Mouse (Mus musculus) liver, adult 2 months (tissue): ENCODE data around the gene Capn13. TPM values are rescaled to one million over a fixed set of nuclear protein-coding genes. Genes with fewer than 3 reads are reported as not detected.
"Not testable (repeated sequence)": the region's sequence is repeated elsewhere in the genome, so short reads cannot be mapped to it uniquely, and the experiment has no call there.

Source experiments
- DNase-seq: peaks from one replicate; pipeline ENCODE4 v3.0.0-alpha.2; 2011; ENCODE audit warnings: low read depth, low spot score; ENCODE audit errors: extremely low read depth
- H3K27ac ChIP-seq: fragments of 200-500 bp; replicated peaks from 2 replicates; pipeline ENCODE4 v1.5.1; 2012; ENCODE audit warnings: low read depth, mild to moderate bottlenecking, control low read depth, inconsistent platforms, low read length; ENCODE audit not compliant: insufficient read depth
- H3K27me3 ChIP-seq: fragments of 200-500 bp; 2 replicates; pipeline ENCODE4 v1.6.1; 2012; ENCODE audit warnings: mild to moderate bottlenecking, moderate library complexity, low read length, inconsistent platforms; ENCODE audit not compliant: control insufficient read depth, insufficient read depth
- H3K36me3 ChIP-seq: fragments of 200-500 bp; 2 replicates; pipeline ENCODE4 v1.6.1; 2012; ENCODE audit warnings: low read length, inconsistent platforms; ENCODE audit not compliant: control insufficient read depth, insufficient read depth
- H3K4me1 ChIP-seq: fragments of 200-500 bp; 2 replicates; pipeline ENCODE4 v1.6.1; 2011; ENCODE audit warnings: low read length; ENCODE audit not compliant: control insufficient read depth, insufficient read depth
- H3K4me3 ChIP-seq: fragments of 200-500 bp; 2 replicates; pipeline ENCODE4 v1.5.1; 2011; ENCODE audit warnings: low read depth, mild to moderate bottlenecking, control low read depth, low read length, moderate library complexity; ENCODE audit not compliant: insufficient read depth
- H3K79me2 ChIP-seq: fragments of 200-500 bp; 2 replicates; pipeline ENCODE4 v1.6.1; 2012; ENCODE audit warnings: inconsistent platforms, mild to moderate bottlenecking, low read length, moderate library complexity; ENCODE audit not compliant: control insufficient read depth, insufficient read depth
- H3K9ac ChIP-seq: fragments of 200-500 bp; 2 replicates; pipeline ENCODE4 v1.6.1; 2012; ENCODE audit warnings: low read depth, mild to moderate bottlenecking, control low read depth, inconsistent platforms, low read length
- CTCF ChIP-seq: fragments of 200-500 bp; IDR thresholded peaks from 2 replicates; pipeline ENCODE4 v1.5.1; 2011; ENCODE audit warnings: low read depth, low read length, control low read depth
- POLR2A ChIP-seq: fragments of 200-500 bp; IDR thresholded peaks from 2 replicates; pipeline ENCODE4 v1.6.1; 2011; ENCODE audit warnings: low read length, control low read depth; ENCODE audit not compliant: insufficient read depth; ENCODE audit errors: extremely low read depth
- WGBS: fragments of 180-500 bp; shearing (Covaris S2); methylation state at CpG from one replicate; pipeline ENCODE4 v1.1.7; 2018; 5-methylcytosine and 5-hydroxymethylcytosine counted together
- polyA plus RNA-seq: library from polyadenylated mRNA; depleted of rRNA; stranded (reverse); fragments of >200 nt; gene quantifications from 2 replicates; pipeline ENCODE4 v1.2.3, GENCODE M21; 2012
- total RNA-seq: library from RNA; depleted of rRNA; stranded (reverse); fragments of >200 nt; gene quantifications from 2 replicates; pipeline ENCODE4 v1.2.3, GENCODE M21; 2014

Gene Capn13
- total and polyA plus RNA-seq, 2 experiments = 0.04 to 0.09 TPM

DNA sequence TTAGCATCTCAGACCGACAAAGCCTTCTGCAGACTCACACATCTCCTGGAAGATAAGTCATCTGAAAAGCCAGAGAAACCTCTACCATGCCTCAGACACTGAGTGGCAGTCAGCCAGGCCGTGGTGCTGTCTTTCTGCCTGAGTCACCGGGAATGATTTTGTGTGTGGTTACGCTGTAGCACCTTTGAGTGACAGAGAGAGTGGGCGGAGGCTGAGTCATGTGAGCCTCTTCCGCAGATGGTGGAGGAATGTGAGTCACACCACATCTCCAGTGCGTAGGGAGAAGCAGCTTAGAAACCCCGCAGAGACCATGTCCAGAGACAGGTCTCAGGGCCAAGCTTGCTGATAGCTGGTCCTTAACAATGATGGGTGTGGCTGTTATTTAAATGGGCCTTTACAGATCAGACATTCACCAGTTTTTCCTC, 137.6 kb downstream of the Capn13 start:
- no peak for DNase-seq

DNA sequence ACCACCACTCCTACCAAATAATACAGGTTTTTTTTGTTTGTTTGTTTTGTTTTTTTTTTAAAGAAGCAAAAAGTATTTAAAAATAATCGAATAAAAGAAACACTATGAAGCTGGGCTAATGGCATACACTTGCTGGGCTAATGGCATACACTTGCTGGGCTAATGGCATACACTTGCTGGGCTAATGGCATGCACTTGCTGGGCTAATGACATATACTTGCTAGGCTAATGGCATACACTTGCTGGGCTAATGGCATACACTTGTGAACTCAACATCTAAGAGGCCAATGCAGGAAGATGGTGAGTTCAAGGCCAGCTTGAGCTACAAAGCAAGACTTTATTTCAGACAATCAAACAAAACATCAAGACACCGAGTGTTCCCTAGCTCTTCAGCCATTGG, 138.1 kb downstream of the Capn13 start:
- Histone ChIP-seq H3K27me3 (no peaks in the 10 kb centered on the region), H3K4me3 (no peak overlapping the region), H3K36me3 (no peaks in the 10 kb centered on the region), H3K4me1 (no peaks in the 10 kb centered on the region), H3K9ac (no peak overlapping the region), H3K27ac (no peak overlapping the region), H3K79me2 (no peaks in the 10 kb centered on the region)
- WGBS = 80% methylated on average over 2 of the region's 2 CpGs
- TF ChIP-seq POLR2A (no peak), CTCF (no peak)
- no peak for DNase-seq

More for the DNA sequence above, 137.6 kb downstream of the Capn13 start:
- WGBS = 80% methylated on average over 8 of the region's 8 CpGs
- Histone ChIP-seq H3K4me1 (no peaks in the 10 kb centered on the region), H3K27me3 (no peaks in the 10 kb centered on the region), H3K9ac (no peak overlapping the region), H3K79me2 (no peaks in the 10 kb centered on the region), H3K4me3 (no peak overlapping the region), H3K36me3 (no peaks in the 10 kb centered on the region), H3K27ac (no peak overlapping the region)
- TF ChIP-seq CTCF = no peak
- no peak for TF ChIP-seq POLR2A

DNA sequence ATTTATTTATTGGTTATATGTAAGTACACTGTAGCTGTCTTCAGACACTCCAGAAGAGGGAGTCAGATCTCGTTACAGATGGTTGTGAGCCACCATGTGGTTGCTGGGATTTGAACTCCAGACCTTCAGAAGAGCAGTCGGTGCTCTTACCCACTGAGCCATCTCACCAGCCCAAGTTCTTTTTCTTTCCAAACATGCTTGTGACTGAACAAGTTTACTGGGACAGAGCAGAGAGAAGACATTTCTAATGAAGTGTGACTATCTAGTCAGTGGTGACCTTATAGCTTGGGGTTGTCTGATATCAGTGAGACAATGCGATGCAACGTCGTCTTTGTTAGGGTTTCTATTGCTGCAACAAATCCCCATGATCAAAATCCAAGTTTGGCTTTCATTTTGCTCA, 141.4 kb downstream of the Capn13 start:
- H3K27me3 ChIP-seq, H3K36me3 ChIP-seq, H3K4me1 ChIP-seq, H3K4me3 ChIP-seq, H3K27ac ChIP-seq, DNase-seq, H3K79me2 ChIP-seq, H3K9ac ChIP-seq: not testable (repeated sequence)
- WGBS = 89% methylated on average over 5 of the region's 5 CpGs

DNA sequence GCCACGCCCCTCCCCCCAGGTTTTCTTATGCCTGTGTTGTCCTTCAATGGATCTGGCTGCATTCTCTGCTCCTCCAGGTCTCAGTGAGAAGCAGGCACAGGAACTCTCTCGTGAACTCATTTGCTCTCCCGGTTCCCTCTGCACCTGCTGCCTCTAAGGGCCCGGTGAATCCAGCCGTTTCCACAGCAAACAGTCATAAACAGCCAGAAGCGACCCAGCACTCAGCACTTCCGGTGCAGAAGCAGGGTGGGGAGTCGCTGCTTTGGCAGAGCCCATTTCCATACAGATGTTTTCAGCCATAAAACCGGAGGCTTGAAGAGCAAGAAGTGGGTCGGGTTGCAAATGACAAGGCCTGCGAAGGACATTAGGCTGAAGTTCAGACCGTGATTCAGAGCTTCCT, 142.0 kb downstream of the Capn13 start:
- H3K4me1 ChIP-seq = no peaks in the 10 kb centered on the region
- 58% methylated on average over 12 of the region's 12 CpGs for WGBS
- no peaks in the 10 kb centered on the region for H3K27me3 ChIP-seq
- H3K36me3 ChIP-seq = no peaks in the 10 kb centered on the region
- no peak overlapping the region for H3K9ac ChIP-seq
- H3K27ac ChIP-seq = no peak overlapping the region
- no peak for DNase-seq
- H3K4me3 ChIP-seq = no peak overlapping the region
- H3K79me2 ChIP-seq = no peaks in the 10 kb centered on the region
- TF ChIP-seq CTCF (no peak), POLR2A (no peak)
